Mouse (Mus musculus) ES-Bruce4 (cell line): Measurements from ENCODE around the gene Cc2d2b.

Experiments used
- CTCF ChIP-seq: IDR thresholded peaks from one replicate; pipeline ENCODE4 v1.8.1; 2011; ENCODE audit warnings: low read depth, low read length
- POLR2A ChIP-seq: IDR thresholded peaks from one replicate; pipeline ENCODE4 v1.8.1; 2011; ENCODE audit warnings: low read length; ENCODE audit not compliant: insufficient read depth

DNA sequence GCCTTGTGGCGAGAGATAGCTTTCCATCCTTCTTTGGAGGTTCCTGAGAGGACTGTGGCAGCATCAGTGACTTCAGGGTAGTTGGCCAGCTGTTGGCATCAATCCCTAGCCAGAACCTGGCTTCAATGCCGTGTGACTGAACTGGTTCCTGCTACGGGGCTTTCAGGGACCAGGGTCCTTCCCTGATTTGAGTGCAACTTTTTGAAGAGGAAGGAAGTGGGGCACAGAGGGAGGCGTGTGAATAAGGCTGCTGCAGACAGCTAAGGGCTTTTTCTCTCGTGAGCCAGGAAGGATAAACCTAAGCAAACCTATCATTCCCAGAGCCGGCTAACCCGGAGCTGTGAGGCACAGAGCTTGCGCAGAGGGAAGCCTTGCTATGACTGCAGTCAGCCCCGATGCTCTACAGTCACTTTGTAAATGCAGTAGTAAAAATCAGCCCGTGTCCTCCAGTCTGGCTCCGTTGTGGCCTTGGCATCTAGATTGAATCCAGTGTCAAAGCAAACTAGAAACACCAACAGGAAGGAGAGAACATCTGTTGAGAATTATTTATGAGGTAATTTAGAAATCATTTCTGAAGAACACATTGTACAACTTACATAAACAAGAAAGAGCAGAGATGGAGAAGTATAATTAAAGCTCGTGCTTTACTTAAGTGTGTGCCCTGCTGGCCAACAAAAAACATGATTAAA lies 19.7 kb upstream of the Cc2d2b start:
- no peak for TF ChIP-seq CTCF
- TF ChIP-seq POLR2A: no peak
